Mouse (Mus musculus) embryonic fibroblast, embryonic 13.5 days (primary cell): Measurements from ENCODE around the gene Pank4.

ENCODE experiments used
- CTCF ChIP-seq: IDR thresholded peaks from 2 replicates; pipeline ENCODE4 v1.5.1; 2011; ENCODE audit warnings: mild to moderate bottlenecking, control low read depth, low read length, moderate library complexity, borderline replicate concordance; ENCODE audit not compliant: insufficient read depth
- POLR2A ChIP-seq: IDR thresholded peaks from 2 replicates; pipeline ENCODE4 v1.6.1; 2011; ENCODE audit warnings: low read depth, mild to moderate bottlenecking, control low read depth, low read length, moderate library complexity

GRCm38 (mm10) chr4:154974163-154974611 is 10.3 kb downstream of the Pank4 start:
- no peak for TF ChIP-seq POLR2A
- TF ChIP-seq CTCF, result no peak
